Mouse (Mus musculus): ENCODE results near the gene Fam208a. TPM values are rescaled to one million over a fixed set of nuclear protein-coding genes. Genes with fewer than 3 reads are reported as not detected.

The Fam208a gene
- polyA plus RNA-seq, 2 experiments: 11.1 to 33.1 TPM

GRCm38 (mm10) chr14:27388616-27389015 is 40.0 kb upstream of the Fam208a start:
- no peak overlapping the region for H3K9ac ChIP-seq (ENCODE audit: low read depth, low read length, severe bottlenecking)
- no peak overlapping the region for H3K4me2 ChIP-seq (replicated peaks; ENCODE audit: low read depth, low read length, severe bottlenecking)
- H3K36me3 ChIP-seq (ENCODE audit: control insufficient read depth, insufficient read depth, low read length): peaks cover 17% of the 10 kb centered on the region
- no peaks in the 10 kb centered on the region for H3K27me3 ChIP-seq (ENCODE audit: control insufficient read depth, insufficient read depth, low read length)
- ATAC-seq (ENCODE audit: low FRiP score, low read depth) (no peak), DNase-seq (ENCODE audit: low spot score) (no peak)
- H3K4me1 ChIP-seq (ENCODE audit: control insufficient read depth, insufficient read depth, low read length): no peaks in the 10 kb centered on the region
- H3K27ac ChIP-seq (replicated peaks; ENCODE audit: low read depth, low read length): no peak overlapping the region
- no peak overlapping the region for H3K4me3 ChIP-seq (replicated peaks; ENCODE audit: low read length)
- H3K9me3 ChIP-seq (ENCODE audit: control insufficient read depth, low read length): no peaks in the 10 kb centered on the region
- TF ChIP-seq POLR2A (IDR thresholded peaks at IDR 0.05; ENCODE audit: borderline replicate concordance, extremely low read depth, insufficient read depth, insufficient read length): no peak

GRCm38 (mm10) chr14:27389722-27390121 is 38.9 kb upstream of the Fam208a start:
- Histone ChIP-seq H3K4me1 (ENCODE audit: control insufficient read depth, insufficient read depth, low read length) (no peaks in the 10 kb centered on the region), H3K27ac (replicated peaks; ENCODE audit: low read depth, low read length) (no peak overlapping the region), H3K36me3 (ENCODE audit: control insufficient read depth, insufficient read depth, low read length) (peaks cover 19% of the 10 kb centered on the region), H3K9me3 (ENCODE audit: control insufficient read depth, low read length) (no peaks in the 10 kb centered on the region), H3K9ac (ENCODE audit: low read depth, low read length, severe bottlenecking) (no peak overlapping the region), H3K4me3 (replicated peaks; ENCODE audit: low read length) (no peak overlapping the region), H3K27me3 (ENCODE audit: control insufficient read depth, insufficient read depth, low read length) (no peaks in the 10 kb centered on the region), H3K4me2 (replicated peaks; ENCODE audit: low read depth, low read length, severe bottlenecking) (no peak overlapping the region)
- DNase-seq (ENCODE audit: low spot score) (no peak), ATAC-seq (ENCODE audit: low FRiP score, low read depth) (no peak)
- WGBS: 69% methylated on average over 2 of the region's 2 CpGs
- TF ChIP-seq POLR2A (IDR thresholded peaks at IDR 0.05; ENCODE audit: borderline replicate concordance, extremely low read depth, insufficient read depth, insufficient read length): no peak

- Histone ChIP-seq H3K27me3 (ENCODE audit: control insufficient read depth, insufficient read depth, low read length) (no peaks in the 10 kb centered on the region), H3K4me1 (ENCODE audit: control insufficient read depth, insufficient read depth, low read length) (no peaks in the 10 kb centered on the region), H3K27ac (replicated peaks; ENCODE audit: low read depth, low read length) (no peak overlapping the region), H3K36me3 (ENCODE audit: control insufficient read depth, insufficient read depth, low read length) (peaks cover 16% of the 10 kb centered on the region), H3K4me3 (replicated peaks; ENCODE audit: low read length) (no peak overlapping the region), H3K9ac (ENCODE audit: low read depth, low read length, severe bottlenecking) (no peak overlapping the region), H3K9me3 (ENCODE audit: control insufficient read depth, low read length) (no peaks in the 10 kb centered on the region), H3K4me2 (replicated peaks; ENCODE audit: low read depth, low read length, severe bottlenecking) (no peak overlapping the region)
- no peak for DNase-seq (ENCODE audit: low spot score)
- TF ChIP-seq POLR2A (IDR thresholded peaks at IDR 0.05; ENCODE audit: borderline replicate concordance, extremely low read depth, insufficient read depth, insufficient read length): no peak
- no peak for ATAC-seq (ENCODE audit: low FRiP score, low read depth)
- WGBS: 58% methylated on average over 7 of the region's 7 CpGs
These were observed 38.0 kb upstream of the Fam208a start for GRCm38 (mm10) chr14:27390663-27391062.

GRCm38 (mm10) chr14:27391776-27392308 is 36.8 kb upstream of the Fam208a start:
- Histone ChIP-seq H3K27ac (replicated peaks; ENCODE audit: low read depth, low read length) (no peak overlapping the region), H3K4me1 (ENCODE audit: control insufficient read depth, insufficient read depth, low read length) (no peaks in the 10 kb centered on the region), H3K27me3 (ENCODE audit: control insufficient read depth, insufficient read depth, low read length) (no peaks in the 10 kb centered on the region), H3K9me3 (ENCODE audit: control insufficient read depth, low read length) (no peaks in the 10 kb centered on the region), H3K4me2 (replicated peaks; ENCODE audit: low read depth, low read length, severe bottlenecking) (no peak overlapping the region), H3K4me3 (replicated peaks; ENCODE audit: low read length) (no peak overlapping the region), H3K9ac (ENCODE audit: low read depth, low read length, severe bottlenecking) (no peak overlapping the region), H3K36me3 (ENCODE audit: control insufficient read depth, insufficient read depth, low read length) (peaks cover 20% of the 10 kb centered on the region)
- no peak for TF ChIP-seq POLR2A (IDR thresholded peaks at IDR 0.05; ENCODE audit: borderline replicate concordance, extremely low read depth, insufficient read depth, insufficient read length)
- ATAC-seq (ENCODE audit: low FRiP score, low read depth) (no peak), DNase-seq (ENCODE audit: low spot score) (no peak)
- WGBS: 80% methylated on average over 9 of the region's 9 CpGs

GRCm38 (mm10) chr14:27392660-27393059 is 36.0 kb upstream of the Fam208a start:
- ATAC-seq (ENCODE audit: low FRiP score, low read depth) (no peak), DNase-seq (ENCODE audit: low spot score) (no peak)
- H3K27me3 ChIP-seq (ENCODE audit: control insufficient read depth, insufficient read depth, low read length): no peaks in the 10 kb centered on the region
- H3K4me2 ChIP-seq (replicated peaks; ENCODE audit: low read depth, low read length, severe bottlenecking): no peak overlapping the region
- H3K4me1 ChIP-seq (ENCODE audit: control insufficient read depth, insufficient read depth, low read length): no peaks in the 10 kb centered on the region
- H3K4me3 ChIP-seq (replicated peaks; ENCODE audit: low read length): no peak overlapping the region
- TF ChIP-seq POLR2A (IDR thresholded peaks at IDR 0.05; ENCODE audit: borderline replicate concordance, extremely low read depth, insufficient read depth, insufficient read length): no peak
- peaks cover 23% of the 10 kb centered on the region for H3K36me3 ChIP-seq (ENCODE audit: control insufficient read depth, insufficient read depth, low read length)
- H3K9ac ChIP-seq (ENCODE audit: low read depth, low read length, severe bottlenecking): no peak overlapping the region
- H3K27ac ChIP-seq (replicated peaks; ENCODE audit: low read depth, low read length): no peak overlapping the region
- WGBS: 90% methylated on average over 2 of the region's 2 CpGs
- no peaks in the 10 kb centered on the region for H3K9me3 ChIP-seq (ENCODE audit: control insufficient read depth, low read length)

- H3K27ac ChIP-seq (replicated peaks; ENCODE audit: low read depth, low read length): no peak overlapping the region
- H3K27me3 ChIP-seq (ENCODE audit: control insufficient read depth, insufficient read depth, low read length): no peaks in the 10 kb centered on the region
- H3K4me1 ChIP-seq (ENCODE audit: control insufficient read depth, insufficient read depth, low read length): no peaks in the 10 kb centered on the region
- H3K4me3 ChIP-seq (replicated peaks; ENCODE audit: low read length): no peak overlapping the region
- no peak overlapping the region for H3K9ac ChIP-seq (ENCODE audit: low read depth, low read length, severe bottlenecking)
- no peaks in the 10 kb centered on the region for H3K9me3 ChIP-seq (ENCODE audit: control insufficient read depth, low read length)
- no peak overlapping the region for H3K4me2 ChIP-seq (replicated peaks; ENCODE audit: low read depth, low read length, severe bottlenecking)
- no peak for TF ChIP-seq POLR2A (IDR thresholded peaks at IDR 0.05; ENCODE audit: borderline replicate concordance, extremely low read depth, insufficient read depth, insufficient read length)
- ATAC-seq (ENCODE audit: low FRiP score, low read depth): no peak
- peaks cover 34% of the 10 kb centered on the region for H3K36me3 ChIP-seq (ENCODE audit: control insufficient read depth, insufficient read depth, low read length)
- 45% methylated on average over 10 of the region's 10 CpGs for WGBS
- DNase-seq (ENCODE audit: low spot score): no peak
These were observed 34.8 kb upstream of the Fam208a start for GRCm38 (mm10) chr14:27393806-27394205.
